Mouse (Mus musculus) adrenal gland, postnatal 25 days (tissue): ENCODE data around the gene Rab3b. TPM values are rescaled to one million over a fixed set of nuclear protein-coding genes. Genes with fewer than 3 reads are reported as not detected.

Source experiments
- DNase-seq: peaks from one replicate; pipeline ENCODE4 v3.0.0; 2021; ENCODE audit warnings: mixed read lengths
- total RNA-seq: library from RNA; stranded (reverse); gene quantifications from 2 replicates; pipeline ENCODE4 v1.2.3, GENCODE M21; 2021

Rab3b gene
- total RNA-seq, 1 experiment from 2014 or later, result 41.9 TPM

- DNase-seq, result no peak
Observed at GRCm38 (mm10) chr4:108950201-108950600, 71.3 kb downstream of the Rab3b start.

DNA sequence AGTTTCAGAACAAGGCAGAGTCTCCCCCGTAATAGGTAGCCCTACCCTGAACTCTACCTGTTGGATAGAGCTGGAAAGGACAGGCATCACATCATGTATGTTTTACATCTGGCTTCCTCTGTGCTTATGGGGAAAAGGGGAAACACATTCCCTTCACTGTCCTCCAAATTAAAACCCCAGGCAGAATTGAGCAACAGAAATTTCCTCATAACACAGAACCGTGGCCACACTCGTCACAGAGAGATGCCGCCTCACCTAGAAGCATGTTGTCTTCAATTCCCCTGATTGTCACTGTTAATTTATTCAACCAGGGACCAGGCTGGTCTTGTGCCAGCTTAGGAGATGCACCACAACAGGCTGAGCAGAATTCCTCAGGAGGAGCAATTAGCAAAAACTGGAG is 72.8 kb downstream of the Rab3b start:
- DNase-seq, result no peak

GRCm38 (mm10) chr4:108959696-108960095 is 80.8 kb downstream of the Rab3b start:
- DNase-seq, result no peak

- no peak for DNase-seq
Observed at GRCm38 (mm10) chr4:108960619-108961460, 82.0 kb downstream of the Rab3b start.

GRCm38 (mm10) chr4:108963017-108963416 is 84.2 kb downstream of the Rab3b start:
- DNase-seq, result no peak

GRCm38 (mm10) chr4:108969517-108969916 is 90.7 kb downstream of the Rab3b start:
- DNase-seq, result no peak

- no peak for DNase-seq
Observed at GRCm38 (mm10) chr4:108971054-108971453, 92.2 kb downstream of the Rab3b start.

DNA sequence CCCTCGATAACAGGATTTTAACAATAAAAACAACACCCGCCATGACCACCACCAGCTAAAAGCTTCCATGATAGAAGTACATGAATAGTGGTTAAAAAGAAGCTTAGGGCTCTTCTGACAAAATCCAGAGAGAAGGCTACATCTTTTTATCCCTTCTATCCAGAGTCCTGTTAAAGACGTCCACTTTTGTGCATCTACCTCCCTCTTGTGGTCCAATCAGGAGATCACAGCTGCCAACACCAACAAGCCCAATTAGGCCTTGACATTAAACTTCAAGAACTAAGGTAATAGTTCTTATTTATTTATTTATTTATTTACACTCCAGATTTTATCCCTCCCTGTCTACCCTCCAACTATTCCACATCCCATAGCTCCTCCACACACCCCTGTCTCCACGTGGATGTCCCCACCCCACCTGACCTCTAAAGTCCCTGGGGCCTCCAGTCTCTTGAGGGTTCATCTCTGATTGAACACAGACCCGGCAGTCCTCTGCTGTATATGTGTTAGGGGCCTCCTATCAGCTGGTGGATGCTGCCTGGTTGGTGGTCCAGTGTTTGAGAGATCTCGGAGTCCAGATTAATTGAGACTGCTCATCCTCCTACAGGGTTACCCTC is 97.7 kb downstream of the Rab3b start:
- DNase-seq, result peak; percentile 24

DNA sequence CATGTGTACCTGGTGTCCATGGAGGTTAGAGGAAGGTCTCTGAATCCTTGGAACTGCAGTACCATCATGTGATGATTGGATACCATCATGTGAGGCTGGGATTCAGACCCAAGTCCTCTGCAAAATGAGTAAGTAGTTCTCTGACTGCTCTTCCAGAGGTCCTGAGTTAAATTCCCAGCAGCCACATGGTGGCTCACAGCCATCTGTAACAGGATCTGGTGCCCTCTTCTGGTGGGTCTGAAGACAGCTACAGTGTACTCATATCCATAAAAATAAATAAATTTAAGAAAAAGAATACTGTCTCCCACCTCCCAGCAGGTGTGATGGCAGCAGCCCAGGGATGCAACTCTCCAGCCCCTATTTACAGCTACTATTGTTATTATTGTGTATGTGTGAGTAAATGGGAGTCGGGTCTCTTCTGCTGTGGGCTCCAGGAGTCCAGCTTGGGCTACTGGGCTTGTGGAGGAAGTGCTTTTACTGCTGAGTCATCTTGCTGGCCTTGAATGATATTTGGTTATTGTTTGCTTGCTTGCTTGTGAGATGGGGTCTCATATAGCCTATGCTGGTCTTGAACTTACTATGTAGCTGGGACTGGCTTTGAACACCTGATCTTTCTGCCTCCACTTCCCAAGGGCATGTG is 108.1 kb downstream of the Rab3b start:
- no peak for DNase-seq

DNA sequence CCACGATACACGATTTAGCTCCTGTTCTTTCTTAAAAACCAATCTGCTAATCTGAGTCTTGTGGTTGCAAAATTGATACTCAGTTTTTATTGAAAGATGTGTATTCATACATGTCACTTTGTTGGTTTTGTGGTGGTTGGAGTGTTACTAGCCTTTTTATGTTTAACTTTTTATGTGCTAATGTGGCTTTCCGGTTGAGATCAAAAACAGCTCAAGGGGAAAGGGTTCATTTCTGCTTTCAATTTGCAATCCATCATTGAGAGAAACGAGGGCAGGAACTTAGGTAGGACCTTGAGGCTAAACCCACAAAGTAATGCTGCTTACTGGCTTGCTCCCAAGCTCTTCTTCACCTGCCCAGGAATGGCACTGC is 108.6 kb downstream of the Rab3b start:
- no peak for DNase-seq

DNA sequence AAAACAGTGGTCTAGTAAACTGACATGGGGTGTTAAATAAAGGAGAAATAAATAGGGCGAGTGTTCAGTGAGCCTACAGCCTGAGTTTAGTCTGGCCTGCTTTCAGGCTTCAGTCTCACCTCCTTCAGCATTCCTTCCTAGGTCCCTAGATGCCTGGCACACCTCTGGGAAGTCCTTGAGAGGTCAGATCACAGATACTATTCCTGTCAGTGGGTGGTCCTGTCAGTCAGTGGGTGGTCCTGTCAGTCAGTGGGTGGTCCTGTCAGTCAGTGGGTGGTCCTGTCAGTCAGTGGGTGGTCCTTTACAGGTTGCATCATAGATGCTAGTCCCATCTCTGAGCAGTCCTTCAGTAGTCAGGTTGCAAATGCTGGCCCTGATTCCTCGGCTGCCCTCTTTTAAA is 110.6 kb downstream of the Rab3b start:
- DNase-seq, result no peak

DNA sequence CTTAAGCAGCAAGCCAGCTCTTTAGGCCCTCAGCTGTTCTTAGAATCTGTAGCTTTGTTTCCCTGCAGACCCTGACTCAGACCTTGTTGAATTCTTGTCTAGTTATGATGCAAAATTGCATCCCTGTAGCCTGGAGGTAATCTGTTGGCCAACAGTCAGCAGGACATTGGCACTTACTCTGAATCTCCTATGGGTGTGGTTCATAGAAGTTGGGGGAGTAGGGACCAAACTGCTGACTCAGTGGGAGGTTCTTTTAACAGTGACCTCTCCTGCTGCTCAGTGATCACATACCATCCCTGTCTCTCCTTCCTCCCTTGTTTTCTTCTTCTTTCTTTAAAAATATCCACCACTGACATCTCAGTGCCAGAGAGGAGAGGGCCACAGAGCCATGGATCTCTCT is 111.2 kb downstream of the Rab3b start:
- no peak for DNase-seq

DNA sequence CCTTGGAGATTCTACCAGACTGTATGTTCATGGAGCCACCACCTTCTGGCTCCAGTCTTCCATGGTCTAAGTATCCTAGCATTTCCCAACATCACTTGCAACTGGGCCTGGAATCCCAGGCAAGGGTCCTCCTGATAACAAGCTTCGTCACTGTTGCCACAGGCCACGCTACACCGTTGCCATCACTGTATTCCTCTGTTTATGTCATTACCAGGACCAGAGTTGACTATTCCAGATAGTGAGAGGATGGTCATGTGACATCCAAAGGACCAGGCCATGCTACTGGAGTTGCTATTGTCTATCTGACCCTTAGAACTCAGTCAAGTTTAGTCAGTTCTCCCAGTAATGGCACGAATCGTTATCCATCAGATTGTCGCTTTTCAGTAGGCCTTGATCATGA is 111.7 kb downstream of the Rab3b start:
- no peak for DNase-seq

- DNase-seq, result no peak
Observed at GRCm38 (mm10) chr4:108991811-108992210, 112.9 kb downstream of the Rab3b start.

Other genes starting within 250 kb of the Rab3b start
- 0.61 and 1.2 TPM in 2 replicates for gene 3110021N24Rik, start 159.4 kb upstream of the Rab3b start, total RNA-seq
- gene Zfyve9, start 98.3 kb upstream of the Rab3b start, total RNA-seq, result 31.5 and 31.6 TPM in 2 replicates
- gene Btf3l4, start 45.4 kb upstream of the Rab3b start, total RNA-seq, result 94.9 and 144 TPM in 2 replicates
- gene Txndc12, start 44.5 kb upstream of the Rab3b start, total RNA-seq, result 72.1 and 75.5 TPM in 2 replicates
- 32.4 and 33.4 TPM in 2 replicates for gene Kti12, start 31.3 kb upstream of the Rab3b start, total RNA-seq
- not detected in 2 replicates for gene A730015C16Rik, start 30.4 kb upstream of the Rab3b start, total RNA-seq
- gene Nrd1, start 121.6 kb downstream of the Rab3b start, total RNA-seq, result 119 and 126 TPM in 2 replicates